Mouse (Mus musculus) cerebellum, adult 2 months (tissue): ENCODE results near the gene Grid2.

Experiments used
- CTCF ChIP-seq: fragments of 200-500 bp; IDR thresholded peaks from 2 replicates; pipeline ENCODE4 v1.5.1; 2011; ENCODE audit warnings: low read depth, mild to moderate bottlenecking, control low read depth, low read length, moderate library complexity, borderline replicate concordance; ENCODE audit not compliant: insufficient read depth
- POLR2A ChIP-seq: fragments of 200-500 bp; IDR thresholded peaks from 2 replicates; pipeline ENCODE4 v1.6.1; 2011; ENCODE audit warnings: low read length, control low read depth, borderline replicate concordance; ENCODE audit not compliant: insufficient read depth

DNA sequence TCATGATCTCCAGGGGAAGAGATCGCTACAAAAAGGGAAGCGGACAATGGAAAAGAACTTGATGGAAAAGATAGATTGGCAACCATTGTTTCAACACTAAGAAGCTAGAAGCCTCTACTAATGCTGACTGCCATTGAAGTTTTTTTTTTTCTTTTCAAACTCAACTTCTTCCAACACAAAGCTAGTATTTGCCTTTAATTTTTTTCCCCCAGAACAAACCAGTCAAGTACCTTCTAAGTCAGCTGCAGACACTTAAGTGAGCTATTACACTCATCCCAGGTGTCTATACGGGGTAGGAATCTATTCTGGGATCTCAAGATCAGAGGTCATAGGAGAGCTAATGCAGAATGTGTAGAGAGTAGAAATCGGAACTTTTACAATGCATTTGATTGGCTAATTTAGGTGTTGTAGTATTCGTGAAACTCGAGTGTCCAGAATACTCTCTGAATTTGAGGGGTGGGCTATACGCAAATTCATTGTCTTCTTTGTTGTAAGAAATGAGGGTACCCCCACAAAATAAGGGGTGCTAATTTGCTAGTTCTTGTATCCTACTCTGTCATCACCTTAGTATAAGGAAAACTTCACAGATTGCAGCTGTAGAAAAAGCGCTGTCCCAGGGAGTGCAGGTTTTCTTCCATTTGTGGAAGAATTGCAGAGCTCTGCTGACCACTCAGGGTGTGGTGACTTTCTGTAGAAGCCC lies 1476.1 kb downstream of the Grid2 start:
- TF ChIP-seq CTCF, result no peak
- no peak for TF ChIP-seq POLR2A
